Mouse (Mus musculus) liver, embryonic 16.5 days (tissue): ENCODE data around the gene Olfr1331. TPM values are rescaled to one million over a fixed set of nuclear protein-coding genes. Genes with fewer than 3 reads are reported as not detected.

ENCODE experiments used
- polyA plus RNA-seq: library from polyadenylated mRNA; unstranded; fragments of >200 nt; fragmentation: Nextera tagmentation; extraction: Ambion mirVana; gene quantifications from 2 replicates; pipeline ENCODE4 v1.2.1, GENCODE M21; 2015

Gene Olfr1331
- polyA plus RNA-seq, 1 experiment from 2014 or later, result not detected

Other genes with a start within 250 kb of the Olfr1331 start
- gene Cfap57, start 243.9 kb upstream of the Olfr1331 start, polyA plus RNA-seq, result 0.74 and 0.91 TPM in 2 replicates
- 55.9 and 58.3 TPM in 2 replicates for gene Ebna1bp2, start 243.8 kb upstream of the Olfr1331 start, polyA plus RNA-seq
- not detected in 2 replicates for gene Olfr62, start 205.7 kb upstream of the Olfr1331 start, polyA plus RNA-seq
- gene Olfr1342, start 171.9 kb upstream of the Olfr1331 start, polyA plus RNA-seq, result not detected in 2 replicates
- gene Olfr1341, start 161.1 kb upstream of the Olfr1331 start, polyA plus RNA-seq, result not detected in 2 replicates
- not detected in 2 replicates for gene Olfr1340, start 144.5 kb upstream of the Olfr1331 start, polyA plus RNA-seq
- not detected in 2 replicates for gene Olfr1339, start 132.5 kb upstream of the Olfr1331 start, polyA plus RNA-seq
- not detected in 2 replicates for gene Olfr1338, start 105.9 kb upstream of the Olfr1331 start, polyA plus RNA-seq
- not detected in 2 replicates for gene Olfr1337, start 82.1 kb upstream of the Olfr1331 start, polyA plus RNA-seq
- gene Olfr1335, start 54.7 kb upstream of the Olfr1331 start, polyA plus RNA-seq, result not detected in 2 replicates
- gene Olfr1333, start 28.4 kb upstream of the Olfr1331 start, polyA plus RNA-seq, result not detected in 2 replicates
- 0.04 TPM in 1 of 2 replicates, not detected in the other for gene Olfr1330, start 23.9 kb downstream of the Olfr1331 start, polyA plus RNA-seq
- not detected in 2 replicates for gene Olfr1329, start 52.8 kb downstream of the Olfr1331 start, polyA plus RNA-seq
- gene Olfr1328, start 74.0 kb downstream of the Olfr1331 start, polyA plus RNA-seq, result not detected in 2 replicates
- gene Lao1, start 96.9 kb downstream of the Olfr1331 start, polyA plus RNA-seq, result not detected in 2 replicates
- 288 and 291 TPM in 2 replicates for gene Slc2a1, start 244.1 kb downstream of the Olfr1331 start, polyA plus RNA-seq